Mouse (Mus musculus): Measurements from ENCODE around the gene Ptgds.

DNA sequence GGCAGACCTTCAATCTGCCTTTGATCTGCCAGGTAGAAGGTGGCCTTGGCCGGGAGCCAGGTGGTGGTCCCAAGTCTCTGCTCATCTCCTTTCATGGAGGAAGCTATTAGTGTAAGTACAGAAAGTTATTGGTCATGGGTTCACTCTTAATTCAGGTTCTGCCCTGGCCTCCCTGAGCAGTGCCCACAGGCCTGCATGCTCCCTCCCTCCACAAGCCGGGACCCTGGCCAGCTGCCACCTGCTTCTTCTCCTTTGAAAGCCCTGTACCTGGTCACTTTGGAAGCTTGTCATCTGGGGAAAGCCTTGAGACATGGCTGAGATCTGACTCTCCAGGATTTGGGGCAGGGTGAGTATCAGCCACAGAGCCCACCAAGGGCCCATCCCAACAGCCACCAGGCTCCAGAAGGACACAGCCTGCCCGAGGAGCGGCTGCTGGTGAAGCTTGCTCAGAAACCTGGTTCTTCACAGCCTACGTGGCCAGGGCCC lies 23.7 kb upstream of the Ptgds start, which contains the start of gene Lcn12:
- TF ChIP-seq CTCF (conservative IDR thresholded peaks at IDR 0.05; ENCODE audit: low read length) = no peak
- no peak for TF ChIP-seq POU5F1 (IDR thresholded peaks at IDR 0.05; ENCODE audit: borderline replicate concordance, low read length)
- no peak for TF ChIP-seq NANOG (IDR thresholded peaks at IDR 0.05; ENCODE audit: borderline replicate concordance, low read length)

Measured in E14TG2a.4 (cell line).